Mouse (Mus musculus): ENCODE measurements at regions not wholly inside any gene's neighbourhood (a gene's known extent, or its start where the extent isn't known, plus 50 kb on each side); places are given as distances from the start of the nearest gene placed in this dataset.

- DNase-seq (ENCODE audit: low spot score in 2 of 2) = no peak
These were observed 179.1 kb upstream of the Lrrn1 start for GRCm38 (mm10) chr6:107350503-107350902.

- DNase-seq (ENCODE audit: low spot score in 2 of 2) = no peak
These were observed 154.3 kb upstream of the Lrrn1 start for GRCm38 (mm10) chr6:107375274-107375673.

GRCm38 (mm10) chr6:107378489-107378888 lies 151.1 kb upstream of the Lrrn1 start:
- DNase-seq (ENCODE audit: low spot score in 2 of 2) = no peak

GRCm38 (mm10) chr6:107380621-107381020 lies 148.9 kb upstream of the Lrrn1 start:
- no peak for DNase-seq (ENCODE audit: low spot score in 2 of 2)

- no peak for DNase-seq (ENCODE audit: low spot score in 2 of 2)
These were observed 143.4 kb upstream of the Lrrn1 start for GRCm38 (mm10) chr6:107386094-107386678.

GRCm38 (mm10) chr6:107389892-107390291 lies 139.7 kb upstream of the Lrrn1 start:
- no peak for DNase-seq (ENCODE audit: low spot score in 2 of 2)

- DNase-seq (ENCODE audit: low spot score in 2 of 2) = no peak
These were observed 135.0 kb upstream of the Lrrn1 start for GRCm38 (mm10) chr6:107394611-107395010.

- no peak for DNase-seq (ENCODE audit: low spot score in 2 of 2)
These were observed 113.8 kb upstream of the Lrrn1 start for GRCm38 (mm10) chr6:107415766-107416165.

GRCm38 (mm10) chr6:107422091-107422490 lies 107.5 kb upstream of the Lrrn1 start:
- no peak for DNase-seq (ENCODE audit: low spot score in 2 of 2)

GRCm38 (mm10) chr6:107426529-107426928 lies 103.0 kb upstream of the Lrrn1 start:
- no peak for DNase-seq (ENCODE audit: low spot score in 2 of 2)

- peak; percentile 6 to 17 for DNase-seq (ENCODE audit: low spot score in 2 of 2)
These were observed 98.5 kb upstream of the Lrrn1 start for GRCm38 (mm10) chr6:107431033-107431432.

GRCm38 (mm10) chr6:107442058-107442457 lies 87.5 kb upstream of the Lrrn1 start:
- no peak for DNase-seq (ENCODE audit: low spot score in 2 of 2)

GRCm38 (mm10) chr6:107444336-107444735 lies 85.2 kb upstream of the Lrrn1 start:
- no peak for DNase-seq (ENCODE audit: low spot score in 2 of 2)

GRCm38 (mm10) chr6:107459220-107459619 lies 70.3 kb upstream of the Lrrn1 start:
- no peak for DNase-seq (ENCODE audit: low spot score in 2 of 2)

- DNase-seq (ENCODE audit: low spot score in 2 of 2) = no peak
These were observed 67.1 kb upstream of the Lrrn1 start for GRCm38 (mm10) chr6:107462440-107462839.

- DNase-seq (ENCODE audit: low spot score in 2 of 2) = no peak
These were observed 56.2 kb upstream of the Lrrn1 start for GRCm38 (mm10) chr6:107473395-107473794.

- DNase-seq (ENCODE audit: low spot score in 2 of 2) = no peak
These were observed 55.4 kb upstream of the Lrrn1 start for GRCm38 (mm10) chr6:107474125-107474524.

All from frontal cortex, postnatal 14 days (tissue).